Mouse (Mus musculus) liver, postnatal 0 days (tissue): Measurements from ENCODE around the gene Srp54b. TPM values are rescaled to one million over a fixed set of nuclear protein-coding genes. Genes with fewer than 3 reads are reported as not detected.
A peak's percentile ranks its signal among the peaks of the same experiment; 100 is the strongest.
"Not testable (repeated sequence)": the region's sequence is repeated elsewhere in the genome, so short reads cannot be mapped to it uniquely, and the experiment has no call there.

ENCODE experiments used
- ATAC-seq: fragments of 200-750 bp; cut with Nextera tagmentation; 2 replicates; pipeline ENCODE4 v1.8.0; 2017; ENCODE audit warnings: mild to moderate bottlenecking, moderate library complexity
- DNase-seq: peaks from one replicate; pipeline ENCODE4 v3.0.0-alpha.2; 2016
- H3K27ac ChIP-seq: fragments of 300-500 bp; sonication (generic); 2 replicates; pipeline ENCODE4 v1.5.1; 2014; ENCODE audit warnings: antibody characterized with exemption, moderate library complexity, mild to moderate bottlenecking, low read depth
- H3K27me3 ChIP-seq: fragments of 300-500 bp; sonication (generic); 2 replicates; pipeline ENCODE4 v1.6.1; 2014; ENCODE audit warnings: low read length, control low read depth, mixed read lengths; ENCODE audit not compliant: insufficient read depth
- H3K36me3 ChIP-seq: fragments of 300-500 bp; sonication (generic); replicated peaks from 2 replicates; pipeline ENCODE4 v1.6.1; 2014; ENCODE audit warnings: mild to moderate bottlenecking, control low read depth, low read length, moderate library complexity, mixed read lengths; ENCODE audit not compliant: insufficient read depth
- H3K4me1 ChIP-seq: fragments of 300-500 bp; sonication (generic); 2 replicates; pipeline ENCODE4 v1.6.1; 2014; ENCODE audit warnings: antibody characterized with exemption, mild to moderate bottlenecking, control low read depth; ENCODE audit not compliant: insufficient read depth
- H3K4me2 ChIP-seq: fragments of 300-500 bp; sonication (generic); 2 replicates; pipeline ENCODE4 v1.6.1; 2014; ENCODE audit warnings: low read depth, mild to moderate bottlenecking, low read length, moderate library complexity, mixed read lengths
- H3K4me3 ChIP-seq: fragments of 300-500 bp; sonication (generic); 2 replicates; pipeline ENCODE4 v1.5.1; 2014; ENCODE audit warnings: low read depth, low read length
- H3K9ac ChIP-seq: fragments of 300-500 bp; sonication (generic); replicated peaks from 2 replicates; pipeline ENCODE4 v1.6.1; 2014; ENCODE audit warnings: mild to moderate bottlenecking, moderate library complexity
- H3K9me3 ChIP-seq: fragments of 300-500 bp; sonication (generic); 2 replicates; pipeline ENCODE4 v1.6.1; 2016; ENCODE audit warnings: mild to moderate bottlenecking, control low read depth, low read length, mixed read lengths
- WGBS: fragments of 180-500 bp; shearing (Covaris S2); extraction: QIAGEN DNeasy Blood & Tissue Kit; methylation state at CpG from one replicate; pipeline ENCODE4 v1.1.7; 2014; ENCODE audit not compliant: insufficient replicate concordance; 5-methylcytosine and 5-hydroxymethylcytosine counted together
- polyA plus RNA-seq: library from polyadenylated mRNA; unstranded; fragments of >200 nt; fragmentation: Nextera tagmentation; extraction: Ambion mirVana; gene quantifications from 2 replicates; pipeline ENCODE4 v1.2.1, GENCODE M21; 2015

Gene Srp54b
- 21.7 and 22.5 TPM in 2 replicates for polyA plus RNA-seq

GRCm38 (mm10) chr12:55154559-55155448, at the start of gene Srp54b:
Srp54b (plus strand) TSS chr12:55155104.
- not testable (repeated sequence) for H3K4me2 ChIP-seq, H3K36me3 ChIP-seq, H3K9ac ChIP-seq, H3K4me1 ChIP-seq, DNase-seq, H3K4me3 ChIP-seq, H3K27ac ChIP-seq, H3K9me3 ChIP-seq, H3K27me3 ChIP-seq
- no CpG with 5 or more reads among the region's 57 CpGs for WGBS
- peak; percentile 96 for ATAC-seq

GRCm38 (mm10) chr12:55112616-55113015, 42.3 kb upstream of the Srp54b start:
- H3K27me3 ChIP-seq, H3K36me3 ChIP-seq, H3K9ac ChIP-seq, H3K9me3 ChIP-seq, H3K4me1 ChIP-seq, H3K4me3 ChIP-seq, H3K4me2 ChIP-seq, H3K27ac ChIP-seq, DNase-seq: not testable (repeated sequence)
- WGBS, result no CpG with 5 or more reads among the region's 7 CpGs
- ATAC-seq, result 0 out of 2 replicates have a peak, but pooled peaks have one; percentile 27

- H3K4me3 ChIP-seq, H3K9me3 ChIP-seq, H3K27ac ChIP-seq, H3K9ac ChIP-seq, H3K4me2 ChIP-seq, H3K4me1 ChIP-seq, H3K27me3 ChIP-seq, DNase-seq, H3K36me3 ChIP-seq: not testable (repeated sequence)
- peak; percentile 99 for ATAC-seq
- no CpG with 5 or more reads among the region's 40 CpGs for WGBS
These were observed 30.7 kb upstream of the Srp54b start, which contains the start of gene Fam177a for GRCm38 (mm10) chr12:55124242-55124641. Fam177a (plus strand) TSS chr12:55124469.

- not testable (repeated sequence) for DNase-seq, H3K9me3 ChIP-seq, H3K4me3 ChIP-seq, H3K27ac ChIP-seq, H3K4me2 ChIP-seq, H3K4me1 ChIP-seq, H3K36me3 ChIP-seq, H3K27me3 ChIP-seq, H3K9ac ChIP-seq
- no CpG with 5 or more reads among the region's 18 CpGs for WGBS
- peak; percentile 77 for ATAC-seq
These were observed 30.2 kb upstream of the Srp54b start for GRCm38 (mm10) chr12:55124731-55125130.

GRCm38 (mm10) chr12:55135540-55135939, 19.4 kb upstream of the Srp54b start:
- not testable (repeated sequence) for H3K36me3 ChIP-seq, H3K9ac ChIP-seq, H3K27ac ChIP-seq, DNase-seq, H3K27me3 ChIP-seq, ATAC-seq, H3K4me2 ChIP-seq, H3K4me1 ChIP-seq, H3K9me3 ChIP-seq, H3K4me3 ChIP-seq
- no CpG with 5 or more reads among the region's 6 CpGs for WGBS

- not testable (repeated sequence) for H3K27ac ChIP-seq, ATAC-seq, DNase-seq, H3K36me3 ChIP-seq, H3K4me3 ChIP-seq, H3K4me1 ChIP-seq, H3K9ac ChIP-seq, H3K27me3 ChIP-seq, H3K4me2 ChIP-seq, H3K9me3 ChIP-seq
- WGBS, result no CpG with 5 or more reads among the region's 6 CpGs
These were observed 17.0 kb upstream of the Srp54b start for GRCm38 (mm10) chr12:55137859-55138258.

- WGBS, result 2% methylated on average over 8 of the region's 24 CpGs
- not testable (repeated sequence) for H3K9ac ChIP-seq, H3K9me3 ChIP-seq, DNase-seq, H3K4me3 ChIP-seq, H3K36me3 ChIP-seq, H3K27me3 ChIP-seq, H3K4me2 ChIP-seq, H3K4me1 ChIP-seq, H3K27ac ChIP-seq
- ATAC-seq, result peak; percentile 35
These were observed 512 bp downstream of the Srp54b start for GRCm38 (mm10) chr12:55155449-55155783.

GRCm38 (mm10) chr12:55167034-55167557, 12.2 kb downstream of the Srp54b start:
- not testable (repeated sequence) for H3K9ac ChIP-seq, H3K9me3 ChIP-seq, H3K27ac ChIP-seq, H3K4me2 ChIP-seq, H3K36me3 ChIP-seq, DNase-seq, ATAC-seq, H3K4me1 ChIP-seq, H3K27me3 ChIP-seq, H3K4me3 ChIP-seq
- no CpG with 5 or more reads among the region's 7 CpGs for WGBS

GRCm38 (mm10) chr12:55187686-55188085, 32.8 kb downstream of the Srp54b start:
- H3K27me3 ChIP-seq, H3K4me3 ChIP-seq, H3K9me3 ChIP-seq, H3K4me2 ChIP-seq, H3K36me3 ChIP-seq, H3K4me1 ChIP-seq, H3K27ac ChIP-seq, DNase-seq, H3K9ac ChIP-seq: not testable (repeated sequence)
- no CpG with 5 or more reads among the region's 8 CpGs for WGBS
- ATAC-seq, result 0 out of 2 replicates have a peak, but pooled peaks have one; percentile 36

GRCm38 (mm10) chr12:55189127-55189526, 34.2 kb downstream of the Srp54b start:
- H3K4me3 ChIP-seq, H3K9ac ChIP-seq, H3K9me3 ChIP-seq, H3K4me2 ChIP-seq, H3K4me1 ChIP-seq, DNase-seq, H3K36me3 ChIP-seq, H3K27me3 ChIP-seq, H3K27ac ChIP-seq, ATAC-seq: not testable (repeated sequence)
- no CpG with 5 or more reads among the region's 5 CpGs for WGBS
